Mouse (Mus musculus) embryonic facial prominence, embryonic 14.5 days (tissue): Measurements from ENCODE around the gene Fam83e. TPM values are rescaled to one million over a fixed set of nuclear protein-coding genes. Genes with fewer than 3 reads are reported as not detected.

Experiments
- ATAC-seq: fragments of 200-750 bp; cut with Nextera tagmentation; 2 replicates; pipeline ENCODE4 v1.8.0; 2017; ENCODE audit warnings: low read depth, moderate number of reproducible peaks, moderate TSS enrichment
- DNase-seq: peaks from one replicate; pipeline ENCODE4 v3.0.0-alpha.2; 2015; ENCODE audit warnings: low spot score
- H3K27ac ChIP-seq: fragments of 300-500 bp; sonication (generic); replicated peaks from 2 replicates; pipeline ENCODE4 v1.5.1; 2014; ENCODE audit warnings: low read depth, mild to moderate bottlenecking, low read length, moderate library complexity
- H3K27me3 ChIP-seq: fragments of 300-500 bp; sonication (generic); replicated peaks from 2 replicates; pipeline ENCODE4 v1.6.1; 2014; ENCODE audit warnings: low read length; ENCODE audit not compliant: control insufficient read depth, insufficient read depth
- H3K36me3 ChIP-seq: fragments of 300-500 bp; sonication (generic); 2 replicates; pipeline ENCODE4 v1.6.1; 2014; ENCODE audit warnings: low read length, mixed read lengths; ENCODE audit not compliant: control insufficient read depth, insufficient read depth
- H3K4me1 ChIP-seq: fragments of 300-500 bp; sonication (generic); 2 replicates; pipeline ENCODE4 v1.6.1; 2014; ENCODE audit warnings: antibody characterized with exemption, low read length; ENCODE audit not compliant: control insufficient read depth, insufficient read depth
- H3K4me2 ChIP-seq: fragments of 300-500 bp; sonication (generic); 2 replicates; pipeline ENCODE4 v1.6.1; 2014; ENCODE audit warnings: low read depth, mild to moderate bottlenecking, low read length, moderate library complexity, mixed read lengths
- H3K4me3 ChIP-seq: fragments of 300-500 bp; sonication (generic); 2 replicates; pipeline ENCODE4 v1.5.1; 2014; ENCODE audit warnings: low read depth, mild to moderate bottlenecking, low read length
- H3K9ac ChIP-seq: fragments of 300-500 bp; sonication (generic); 2 replicates; pipeline ENCODE4 v1.6.1; 2014; ENCODE audit warnings: low read depth, mild to moderate bottlenecking, low read length, moderate library complexity, mixed read lengths
- H3K9me3 ChIP-seq: fragments of 300-500 bp; sonication (generic); 2 replicates; pipeline ENCODE4 v1.6.1; 2016; ENCODE audit warnings: low read length; ENCODE audit not compliant: control insufficient read depth
- WGBS: fragments of 180-500 bp; shearing (Covaris S2); extraction: QIAGEN DNeasy Blood & Tissue Kit; methylation state at CpG from one replicate; pipeline ENCODE4 v1.1.7; 2014; 5-methylcytosine and 5-hydroxymethylcytosine counted together
- polyA plus RNA-seq: library from polyadenylated mRNA; unstranded; fragments of >200 nt; fragmentation: Nextera tagmentation; extraction: Ambion mirVana; gene quantifications from 2 replicates; pipeline ENCODE4 v1.2.1, GENCODE M21; 2014

Fam83e gene
- polyA plus RNA-seq, 1 experiment from 2014 or later, result 0.36 TPM

GRCm38 (mm10) chr7:45767500-45767899, 46.5 kb downstream of the Fam83e start:
- Histone ChIP-seq H3K4me1 (no peaks in the 10 kb centered on the region), H3K4me3 (no peak overlapping the region), H3K4me2 (no peak overlapping the region), H3K27me3 (no peaks in the 10 kb centered on the region), H3K36me3 (no peaks in the 10 kb centered on the region), H3K9ac (no peak overlapping the region), H3K27ac (no peak overlapping the region), H3K9me3 (no peaks in the 10 kb centered on the region)
- ATAC-seq (no peak), DNase-seq (no peak)
- WGBS, result 92% methylated on average over 6 of the region's 6 CpGs

- Histone ChIP-seq H3K9me3 (no peaks in the 10 kb centered on the region), H3K9ac (no peak overlapping the region), H3K4me2 (no peak overlapping the region), H3K27ac (no peak overlapping the region), H3K36me3 (no peaks in the 10 kb centered on the region), H3K4me1 (no peaks in the 10 kb centered on the region), H3K27me3 (no peaks in the 10 kb centered on the region), H3K4me3 (no peak overlapping the region)
- no peak for DNase-seq
- ATAC-seq, result no peak
- WGBS, result 68% methylated on average over 8 of the region's 8 CpGs
Observed at GRCm38 (mm10) chr7:45770427-45771082, 49.5 kb downstream of the Fam83e start.

GRCm38 (mm10) chr7:45771101-45771500, 50.1 kb downstream of the Fam83e start:
- Histone ChIP-seq H3K4me1 (no peaks in the 10 kb centered on the region), H3K4me2 (no peak overlapping the region), H3K36me3 (no peaks in the 10 kb centered on the region), H3K4me3 (no peak overlapping the region), H3K27me3 (no peaks in the 10 kb centered on the region), H3K9me3 (no peaks in the 10 kb centered on the region), H3K27ac (no peak overlapping the region), H3K9ac (no peak overlapping the region)
- no peak for ATAC-seq
- DNase-seq, result no peak
- WGBS, result 51% methylated on average over 4 of the region's 4 CpGs

GRCm38 (mm10) chr7:45775237-45775636, 54.2 kb downstream of the Fam83e start:
- 81% methylated on average over 7 of the region's 7 CpGs for WGBS
- Histone ChIP-seq H3K27me3 (no peaks in the 10 kb centered on the region), H3K27ac (no peak overlapping the region), H3K4me1 (no peaks in the 10 kb centered on the region), H3K36me3 (no peaks in the 10 kb centered on the region), H3K4me3 (no peak overlapping the region), H3K9ac (no peak overlapping the region), H3K9me3 (no peaks in the 10 kb centered on the region), H3K4me2 (no peak overlapping the region)
- DNase-seq (no peak), ATAC-seq (no peak)

Other genes starting within 250 kb of the Fam83e start
- gene Tulp2, start 239.3 kb upstream of the Fam83e start, polyA plus RNA-seq, result 1.2 and 1.5 TPM in 2 replicates
- gene Gm45808, start 234.4 kb upstream of the Fam83e start, polyA plus RNA-seq, result not detected in 2 replicates
- 2.5 and 3.2 TPM in 2 replicates for gene Dhdh, start 232.4 kb upstream of the Fam83e start, polyA plus RNA-seq
- gene Nucb1, start 210.8 kb upstream of the Fam83e start, polyA plus RNA-seq, result 209 and 236 TPM in 2 replicates
- 20.7 and 21.9 TPM in 2 replicates for gene Ppp1r15a, start 194.9 kb upstream of the Fam83e start, polyA plus RNA-seq
- 6.8 and 7.3 TPM in 2 replicates for gene Plekha4, start 194.9 kb upstream of the Fam83e start, polyA plus RNA-seq
- 0.77 and 1.0 TPM in 2 replicates for gene Hsd17b14, start 166.3 kb upstream of the Fam83e start, polyA plus RNA-seq
- 50.1 and 51.0 TPM in 2 replicates for gene Bcat2, start 151.1 kb upstream of the Fam83e start, polyA plus RNA-seq
- gene Fgf21, start 105.7 kb upstream of the Fam83e start, polyA plus RNA-seq, result 0.45 and 1.0 TPM in 2 replicates
- gene Fut1, start 103.9 kb upstream of the Fam83e start, polyA plus RNA-seq, result 1.3 and 2.1 TPM in 2 replicates
- 0.19 and 0.30 TPM in 2 replicates for gene Izumo1, start 99.4 kb upstream of the Fam83e start, polyA plus RNA-seq
- 10.4 and 11.1 TPM in 2 replicates for gene Rasip1, start 93.7 kb upstream of the Fam83e start, polyA plus RNA-seq
- gene Mamstr, start 81.2 kb upstream of the Fam83e start, polyA plus RNA-seq, result 23.3 and 28.8 TPM in 2 replicates
- 1.9 and 2.2 TPM in 2 replicates for gene Fut2, start 54.8 kb upstream of the Fam83e start, polyA plus RNA-seq
- gene Ntn5, start 37.2 kb upstream of the Fam83e start, polyA plus RNA-seq, result 3.4 and 3.7 TPM in 2 replicates
- 2.1 and 2.5 TPM in 2 replicates for gene Sec1, start 26.8 kb upstream of the Fam83e start, polyA plus RNA-seq
- gene Car11, start 21.4 kb upstream of the Fam83e start, polyA plus RNA-seq, result 7.9 and 8.9 TPM in 2 replicates
- 3.4 and 4.7 TPM in 2 replicates for gene Dbp, start 16.1 kb upstream of the Fam83e start, polyA plus RNA-seq
- 1,174 and 1,204 TPM in 2 replicates for gene Rpl18, start 5.8 kb upstream of the Fam83e start, polyA plus RNA-seq
- 24.0 and 25.6 TPM in 2 replicates for gene Sphk2, start 3.2 kb upstream of the Fam83e start, polyA plus RNA-seq
- not detected in 2 replicates for gene Spaca4, start 4.6 kb downstream of the Fam83e start, polyA plus RNA-seq
- 0.67 and 1.5 TPM in 2 replicates for gene Lmtk3, start 62.5 kb downstream of the Fam83e start, polyA plus RNA-seq
- gene Sult2b1, start 63.5 kb downstream of the Fam83e start, polyA plus RNA-seq, result 14.2 and 16.3 TPM in 2 replicates
- 96.4 and 106 TPM in 2 replicates for gene Cyth2, start 93.4 kb downstream of the Fam83e start, polyA plus RNA-seq
- 1.4 and 2.2 TPM in 2 replicates for gene Kcnj14, start 103.6 kb downstream of the Fam83e start, polyA plus RNA-seq
- 53.9 and 60.5 TPM in 2 replicates for gene Grwd1, start 109.7 kb downstream of the Fam83e start, polyA plus RNA-seq
- gene Kdelr1, start 151.6 kb downstream of the Fam83e start, polyA plus RNA-seq, result 147 and 155 TPM in 2 replicates
- 0.63 and 1.0 TPM in 2 replicates for gene Grin2d, start 157.2 kb downstream of the Fam83e start, polyA plus RNA-seq
- 0.68 and 0.87 TPM in 2 replicates for gene Syngr4, start 175.5 kb downstream of the Fam83e start, polyA plus RNA-seq
- gene Tmem143, start 175.7 kb downstream of the Fam83e start, polyA plus RNA-seq, result 3.9 and 5.8 TPM in 2 replicates
- gene Emp3, start 200.2 kb downstream of the Fam83e start, polyA plus RNA-seq, result 298 and 316 TPM in 2 replicates
- 3.7 and 5.0 TPM in 2 replicates for gene Ccdc114, start 202.9 kb downstream of the Fam83e start, polyA plus RNA-seq